In the genomic region with DNA sequence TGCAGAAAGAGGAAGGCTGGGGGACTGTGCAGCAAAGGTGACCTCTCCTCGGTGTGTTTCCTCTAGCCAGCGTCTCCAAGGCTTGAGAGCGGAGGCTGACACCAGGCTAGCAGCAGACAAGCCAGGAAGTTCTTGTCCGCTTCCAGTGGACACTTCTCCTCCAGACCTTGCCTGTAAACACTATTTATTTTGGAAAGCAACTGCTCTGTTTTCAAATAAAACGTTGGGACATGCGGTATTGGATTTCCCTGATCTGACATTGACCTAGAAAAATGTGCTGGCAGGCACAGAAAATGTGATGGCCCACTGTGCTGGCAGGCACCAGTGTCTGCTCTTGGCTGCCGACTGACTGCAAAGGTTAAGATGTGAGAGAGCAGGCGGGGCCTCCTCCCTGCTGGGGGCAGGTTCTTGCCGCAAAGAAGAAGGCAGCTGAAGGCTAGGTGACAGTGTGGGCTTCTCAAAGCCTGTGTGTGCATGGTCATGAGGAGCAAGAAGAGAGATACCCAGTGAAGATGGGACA, we compare ENCODE assay signal across 10 mouse cellular contexts. TPM values are rescaled to one million over a fixed set of nuclear protein-coding genes. Genes with fewer than 3 reads are reported as not detected.
DNase-seq lines count a peak whose midpoint lies in the region; ATAC-seq and TF ChIP-seq lines count a peak whose summit lies in the region.
"Had no signal": no experiment of that assay in that cellular context is flagged by ENCODE, and none has a peak within 500 bp of the region (broad histone marks: within the 10 kb centered on the region; RNA-seq: fewer than 3 reads in every experiment).

No protein-coding gene starts in this region.

- no peaks in the 10 kb centered on the region for H3K36me3 ChIP-seq in hindbrain, postnatal 0 days (ENCODE audit: insufficient read depth, low read length)
- no peaks in the 10 kb centered on the region for H3K36me3 ChIP-seq in hindbrain, embryonic 12.5 days
- no peaks in the 10 kb centered on the region for H3K36me3 ChIP-seq in heart, embryonic 10.5 days
- no peaks in the 10 kb centered on the region for H3K36me3 ChIP-seq in forebrain, embryonic 10.5 days (replicated peaks)
- H3K36me3 ChIP-seq: intestine, embryonic 15.5 days had no signal

- no peaks in the 10 kb centered on the region for H3K27me3 ChIP-seq in hindbrain, postnatal 0 days (ENCODE audit: insufficient read depth, low read length)
- no peaks in the 10 kb centered on the region for H3K27me3 ChIP-seq in hindbrain, embryonic 12.5 days
- no peaks in the 10 kb centered on the region for H3K27me3 ChIP-seq in heart, embryonic 10.5 days (ENCODE audit: insufficient read depth, poor library complexity, severe bottlenecking)
- no peaks in the 10 kb centered on the region for H3K27me3 ChIP-seq in forebrain, embryonic 10.5 days (ENCODE audit: poor library complexity, severe bottlenecking)
- H3K27me3 ChIP-seq: CH12.LX; intestine, embryonic 15.5 days had no signal

- H3K4me2 ChIP-seq in hindbrain, postnatal 0 days (ENCODE audit: low read depth, low read length): no peak overlapping the region
- H3K4me2 ChIP-seq in hindbrain, embryonic 12.5 days (replicated peaks): no peak overlapping the region
- H3K4me2 ChIP-seq: intestine, embryonic 15.5 days had no signal

- peak; percentile 47 for DNase-seq in hindbrain, postnatal 0 days (ENCODE audit: low spot score)
- peak; percentile 81 for DNase-seq in adipocyte (ENCODE audit: low spot score)
- peak; percentile 82 to 84 for DNase-seq in cerebellum, adult 18-20 months
- DNase-seq in heart, embryonic 10.5 days (ENCODE audit: low spot score): no peak
- no peak for DNase-seq in forebrain, embryonic 10.5 days (ENCODE audit: extremely low spot score, low spot score)
- no peak for DNase-seq in layer of hippocampus, adult 11-12 months (ENCODE audit: low spot score)
- no peak for DNase-seq in embryo, embryonic 10.5 days (ENCODE audit: low spot score)

- no peaks in the 10 kb centered on the region; the same call in 1 of the 2 replicates for H3K4me1 ChIP-seq in hindbrain, postnatal 0 days (ENCODE audit: insufficient read depth, low read length)
- no peaks in the 10 kb centered on the region for H3K4me1 ChIP-seq in hindbrain, embryonic 12.5 days
- H3K4me1 ChIP-seq in heart, embryonic 10.5 days: peaks cover 55% of the 10 kb centered on the region
- H3K4me1 ChIP-seq in forebrain, embryonic 10.5 days: peaks cover 10% of the 10 kb centered on the region

- TF ChIP-seq CTCF in hindbrain, postnatal 0 days (IDR thresholded peaks at IDR 0.05; ENCODE audit: low read depth): no peak

- H3K27ac ChIP-seq in hindbrain, postnatal 0 days: peak overlapping the region; percentile 32; the same call in 1 of the 2 replicates
- H3K27ac ChIP-seq in hindbrain, embryonic 12.5 days: no peak overlapping the region
- H3K27ac ChIP-seq in heart, embryonic 10.5 days: 0 out of 2 replicates have a peak overlapping the region, but pooled peaks have one; percentile 32
- H3K27ac ChIP-seq in forebrain, embryonic 10.5 days: no peak overlapping the region
- H3K27ac ChIP-seq: intestine, embryonic 15.5 days had no signal

- H3K9ac ChIP-seq in hindbrain, postnatal 0 days (replicated peaks; ENCODE audit: low read length): no peak overlapping the region
- H3K9ac ChIP-seq in hindbrain, embryonic 12.5 days: no peak overlapping the region
- H3K9ac ChIP-seq: intestine, embryonic 15.5 days had no signal

- WGBS in hindbrain, postnatal 0 days: 46% methylated on average over 9 of the region's 9 CpGs
- 66% methylated on average over 9 of the region's 9 CpGs for WGBS in hindbrain, embryonic 12.5 days
- 67% methylated on average over 9 of the region's 9 CpGs for WGBS in heart, embryonic 10.5 days
- 76% methylated on average over 9 of the region's 9 CpGs for WGBS in forebrain, embryonic 10.5 days

- H3K9me3 ChIP-seq in hindbrain, postnatal 0 days (ENCODE audit: low read length): no peaks in the 10 kb centered on the region
- no peaks in the 10 kb centered on the region for H3K9me3 ChIP-seq in hindbrain, embryonic 12.5 days (replicated peaks)
- H3K9me3 ChIP-seq in heart, embryonic 10.5 days: no peaks in the 10 kb centered on the region
- no peaks in the 10 kb centered on the region for H3K9me3 ChIP-seq in forebrain, embryonic 10.5 days
- H3K9me3 ChIP-seq: intestine, embryonic 15.5 days had no signal

- no peak for ATAC-seq in hindbrain, postnatal 0 days
- ATAC-seq in hindbrain, embryonic 12.5 days (ENCODE audit: low FRiP score): no peak
- ATAC-seq: intestine, embryonic 15.5 days had no signal

- no peak overlapping the region for H3K4me3 ChIP-seq in hindbrain, postnatal 0 days (ENCODE audit: low read length)
- no peak overlapping the region for H3K4me3 ChIP-seq in hindbrain, embryonic 12.5 days
- H3K4me3 ChIP-seq in heart, embryonic 10.5 days: no peak overlapping the region
- H3K4me3 ChIP-seq in forebrain, embryonic 10.5 days: no peak overlapping the region
- H3K4me3 ChIP-seq: intestine, embryonic 15.5 days had no signal

RNA-seq across cellular contexts. Expression of a gene that starts 26.4 kb away (rescaled TPM):
- 33.2 and 42.0 TPM in 2 replicates for total RNA-seq in hindbrain, postnatal 0 days (2014; rRNA removed)
- polyA plus RNA-seq in hindbrain, postnatal 0 days (2015; fragmentation: Nextera tagmentation; extraction: Ambion mirVana): 48.2 and 49.6 TPM in 2 replicates
- 25.3 and 30.2 TPM in 2 replicates for polyA plus RNA-seq in hindbrain, embryonic 12.5 days (2016; fragmentation: Nextera tagmentation; extraction: Ambion mirVana)
- 59.8 and 101 TPM in 2 replicates for polyA plus RNA-seq in heart, embryonic 10.5 days (2016; fragmentation: Nextera tagmentation; extraction: Ambion mirVana)
- 14.3 and 15.0 TPM in 2 replicates for polyA plus RNA-seq in forebrain, embryonic 10.5 days (2016; fragmentation: Nextera tagmentation; extraction: Ambion mirVana)

RNA-seq across cellular contexts. Expression of a gene that starts 40.4 kb away (rescaled TPM):
- 12.8 and 16.5 TPM in 2 replicates for total RNA-seq in hindbrain, postnatal 0 days (2014; rRNA removed)
- polyA plus RNA-seq in hindbrain, postnatal 0 days (2015; fragmentation: Nextera tagmentation; extraction: Ambion mirVana): 6.4 and 6.5 TPM in 2 replicates
- polyA plus RNA-seq in hindbrain, embryonic 12.5 days (2016; fragmentation: Nextera tagmentation; extraction: Ambion mirVana): 1.6 and 2.3 TPM in 2 replicates
- 77.8 and 153 TPM in 2 replicates for polyA plus RNA-seq in heart, embryonic 10.5 days (2016; fragmentation: Nextera tagmentation; extraction: Ambion mirVana)
- polyA plus RNA-seq in forebrain, embryonic 10.5 days (2016; fragmentation: Nextera tagmentation; extraction: Ambion mirVana): 0.87 and 0.88 TPM in 2 replicates
- total RNA-seq: CH12.LX had no signal

Comparison
In these comparisons a context has a peak if more than half of its experiments do, and no peak if none do; other contexts are left out.
1. H3K27ac ChIP-seq: peak in hindbrain, postnatal 0 days (single experiment) and heart, embryonic 10.5 days (single experiment); none in hindbrain, embryonic 12.5 days (single experiment) and forebrain, embryonic 10.5 days (single experiment).
2. DNase-seq: peak in hindbrain, postnatal 0 days (single experiment), adipocyte (single experiment) and cerebellum, adult 18-20 months (2 of 2); none in heart, embryonic 10.5 days (single experiment), forebrain, embryonic 10.5 days (single experiment), layer of hippocampus, adult 11-12 months (single experiment) and embryo, embryonic 10.5 days (single experiment).
3. RNA of a gene that starts 40.4 kb away (polyA plus RNA-seq): 77.8 to 153 TPM in heart, embryonic 10.5 days; 6.4 to 6.5 TPM in hindbrain, postnatal 0 days, 1.6 to 2.3 TPM in hindbrain, embryonic 12.5 days and 0.87 to 0.88 TPM in forebrain, embryonic 10.5 days; every median in the first group is over 10 times any median in the second.